Mouse (Mus musculus): ENCODE results near the gene Cmtm8. TPM values are rescaled to one million over a fixed set of nuclear protein-coding genes. Genes with fewer than 3 reads are reported as not detected.

Gene Cmtm8
- total and polyA plus RNA-seq, 3 experiments: 1.9 to 7.9 TPM; not detected in 1

DNA sequence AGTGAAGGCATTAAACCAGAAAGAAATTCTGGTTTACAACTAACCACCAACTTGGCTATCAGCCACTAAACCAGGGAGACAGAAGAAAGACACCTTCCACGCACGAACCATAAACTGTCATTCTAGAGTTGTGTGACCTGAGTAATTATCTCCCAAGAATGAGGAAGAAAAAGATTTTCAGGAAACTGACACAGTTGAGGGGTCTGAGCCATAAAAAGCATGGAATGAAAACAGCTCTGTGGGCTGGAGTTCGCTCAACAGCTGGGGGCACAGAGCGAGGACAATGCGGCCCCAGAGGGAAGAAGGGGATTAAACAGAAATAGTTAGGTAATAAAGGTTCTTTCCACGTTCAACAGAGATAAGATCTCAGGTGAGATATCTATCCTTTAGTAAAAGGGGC, 12.4 kb downstream of the Cmtm8 start (continued):
- TF ChIP-seq NRF1 (IDR thresholded peaks at IDR 0.05; ENCODE audit: insufficient read depth, low read depth, low read length, poor library complexity, severe bottlenecking): no peak
- no peak for TF ChIP-seq BHLHE40 (IDR thresholded peaks at IDR 0.05; ENCODE audit: borderline replicate concordance, low read depth, low read length)
- no peak for TF ChIP-seq RCOR1 (IDR thresholded peaks at IDR 0.05; ENCODE audit: low read depth, low read length)
- no peak for TF ChIP-seq MYC (IDR thresholded peaks at IDR 0.05; ENCODE audit: low read depth, low read length)

DNA sequence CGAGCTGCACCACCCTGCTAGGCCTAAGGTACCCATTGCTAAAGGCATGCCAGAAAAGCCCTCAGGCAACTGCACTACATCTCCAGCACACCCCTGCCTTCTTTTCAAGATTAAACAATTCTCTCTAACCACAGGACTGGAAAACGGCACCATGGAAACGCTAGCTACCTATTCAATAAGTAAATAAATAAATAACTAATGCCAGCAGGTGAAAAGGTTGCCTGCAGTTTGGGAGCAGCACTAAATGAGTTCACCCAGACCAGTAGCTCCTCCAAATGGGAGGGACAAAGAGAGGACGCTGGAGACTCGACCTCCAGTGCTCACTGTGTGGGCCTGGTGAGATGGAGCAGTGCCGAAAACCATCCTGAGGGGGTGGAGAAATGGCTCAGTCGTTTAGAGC, 13.6 kb downstream of the Cmtm8 start:
- Histone ChIP-seq H3K9me3 (replicated peaks; ENCODE audit: insufficient read depth, low read length) (no peaks in the 10 kb centered on the region), H3K27me3 (ENCODE audit: control insufficient read depth in 1 of 2, insufficient read depth in 2 of 2, low read length in 2 of 2) (no peaks in the 10 kb centered on the region; a peak in 1 of 4 replicates), H3K36me3 (ENCODE audit: control insufficient read depth in 1 of 2, insufficient read depth in 2 of 2, low read length in 2 of 2) (no peaks in the 10 kb centered on the region), H3K4me3 (ENCODE audit: control insufficient read depth in 1 of 2, insufficient read depth in 1 of 2, low read depth in 2 of 2, low read length in 2 of 2) (no peak overlapping the region), H3K9ac (ENCODE audit: control insufficient read depth, low read depth, low read length, poor library complexity, severe bottlenecking) (no peak overlapping the region), H3K27ac (ENCODE audit: control insufficient read depth, low read depth, low read length) (no peak overlapping the region), H3K79me2 (ENCODE audit: control insufficient read depth, insufficient read depth, low read length, poor library complexity) (no peaks in the 10 kb centered on the region), H3K4me1 (ENCODE audit: control insufficient read depth in 1 of 2, insufficient read depth in 2 of 2, low read length in 2 of 2) (no peaks in the 10 kb centered on the region)
- no peak for DNase-seq (ENCODE audit: low read depth, low spot score)
- no peak for TF ChIP-seq ZKSCAN1 (IDR thresholded peaks at IDR 0.05; ENCODE audit: low read depth, low read length)
- TF ChIP-seq EP300 (IDR thresholded peaks at IDR 0.05; ENCODE audit: low read depth in 1 of 2, low read length in 2 of 2): no peak
- no peak for TF ChIP-seq E2F4 (IDR thresholded peaks at IDR 0.05; ENCODE audit: borderline replicate concordance, low read depth, low read length)
- no peak for TF ChIP-seq CTCF (IDR thresholded peaks at IDR 0.05 in 2 of 3, conservative IDR thresholded peaks at IDR 0.05 in 1 of 3; ENCODE audit: control insufficient read depth in 1 of 3, insufficient read depth in 1 of 3, low read depth in 2 of 3, low read length in 3 of 3, poor library complexity in 1 of 3, severe bottlenecking in 1 of 3)
- no peak for TF ChIP-seq NRF1 (IDR thresholded peaks at IDR 0.05; ENCODE audit: insufficient read depth, low read depth, low read length, poor library complexity, severe bottlenecking)
- no peak for TF ChIP-seq ETS1 (IDR thresholded peaks at IDR 0.05; ENCODE audit: low read depth, low read length)
- TF ChIP-seq JUND (IDR thresholded peaks at IDR 0.05; ENCODE audit: low read depth, low read length): no peak
- TF ChIP-seq TBP (IDR thresholded peaks at IDR 0.05; ENCODE audit: low read depth, low read length): no peak
- no peak for TF ChIP-seq POLR2AphosphoS2 (IDR thresholded peaks at IDR 0.05; ENCODE audit: low read length)
- no peak for TF ChIP-seq NELFE (IDR thresholded peaks at IDR 0.05; ENCODE audit: low read depth, low read length)
- TF ChIP-seq MEF2A (IDR thresholded peaks at IDR 0.05; ENCODE audit: extremely low read depth, insufficient replicate concordance, low read depth, low read length, poor library complexity, severe bottlenecking): no peak
- TF ChIP-seq MXI1 (IDR thresholded peaks at IDR 0.05; ENCODE audit: low read depth, low read length): no peak
- TF ChIP-seq CHD1 (IDR thresholded peaks at IDR 0.05; ENCODE audit: low read depth, low read length): no peak
- TF ChIP-seq ZMIZ1 (IDR thresholded peaks at IDR 0.05; ENCODE audit: low read depth, low read length): no peak

GRCm38 (mm10) chr9:114829669-114830068, 14.3 kb downstream of the Cmtm8 start:
- H3K9ac ChIP-seq (ENCODE audit: control insufficient read depth, low read depth, low read length, poor library complexity, severe bottlenecking): no peak overlapping the region
- DNase-seq (ENCODE audit: low read depth, low spot score): no peak
- H3K27ac ChIP-seq (ENCODE audit: control insufficient read depth, low read depth, low read length): no peak overlapping the region
- H3K4me3 ChIP-seq (ENCODE audit: control insufficient read depth in 1 of 2, insufficient read depth in 1 of 2, low read depth in 2 of 2, low read length in 2 of 2): no peak overlapping the region
- H3K36me3 ChIP-seq (ENCODE audit: control insufficient read depth in 1 of 2, insufficient read depth in 2 of 2, low read length in 2 of 2): no peaks in the 10 kb centered on the region
- no peaks in the 10 kb centered on the region for H3K4me1 ChIP-seq (ENCODE audit: control insufficient read depth in 1 of 2, insufficient read depth in 2 of 2, low read length in 2 of 2)
- H3K79me2 ChIP-seq (ENCODE audit: control insufficient read depth, insufficient read depth, low read length, poor library complexity): no peaks in the 10 kb centered on the region
- TF ChIP-seq USF1 (IDR thresholded peaks at IDR 0.05; ENCODE audit: low read depth, low read length) (no peak), MYC (IDR thresholded peaks at IDR 0.05; ENCODE audit: low read depth, low read length) (no peak), CHD2 (IDR thresholded peaks at IDR 0.05; ENCODE audit: low read length) (no peak), RCOR1 (IDR thresholded peaks at IDR 0.05; ENCODE audit: low read depth, low read length) (no peak), TBP (IDR thresholded peaks at IDR 0.05; ENCODE audit: low read depth, low read length) (no peak), ETS1 (IDR thresholded peaks at IDR 0.05; ENCODE audit: low read depth, low read length) (no peak), ELF1 (IDR thresholded peaks at IDR 0.05; ENCODE audit: low read depth, low read length) (no peak), RAD21 (IDR thresholded peaks at IDR 0.05; ENCODE audit: low read depth, low read length) (no peak), SMC3 (IDR thresholded peaks at IDR 0.05; ENCODE audit: low read depth, low read length) (no peak), NRF1 (IDR thresholded peaks at IDR 0.05; ENCODE audit: insufficient read depth, low read depth, low read length, poor library complexity, severe bottlenecking) (no peak), ZMIZ1 (IDR thresholded peaks at IDR 0.05; ENCODE audit: low read depth, low read length) (no peak), ZKSCAN1 (IDR thresholded peaks at IDR 0.05; ENCODE audit: low read depth, low read length) (no peak), BHLHE40 (IDR thresholded peaks at IDR 0.05; ENCODE audit: borderline replicate concordance, low read depth, low read length) (no peak), MYB (IDR thresholded peaks at IDR 0.05; ENCODE audit: low read depth, low read length) (no peak), MAFK (IDR thresholded peaks at IDR 0.05; ENCODE audit: borderline replicate concordance, low read depth, low read length) (no peak)
- no peaks in the 10 kb centered on the region for H3K9me3 ChIP-seq (replicated peaks; ENCODE audit: insufficient read depth, low read length)
- no peaks in the 10 kb centered on the region; a peak in 1 of 4 replicates for H3K27me3 ChIP-seq (ENCODE audit: control insufficient read depth in 1 of 2, insufficient read depth in 2 of 2, low read length in 2 of 2)
